Mouse (Mus musculus) c-Kit-positive CD71-positive TER-119-negative erythroid progenitor cells, embryonic 14.5 days (primary cell): ENCODE measurements around the gene Slc2a3.
"Not testable (repeated sequence)": the region's sequence is repeated elsewhere in the genome, so short reads cannot be mapped to it uniquely, and the experiment has no call there.

ENCODE experiments used
- DNase-seq: peaks from one replicate; pipeline ENCODE4 v3.0.0-alpha.2; 2013; ENCODE audit warnings: low read depth

Slc2a3 gene

GRCm38 (mm10) chr6:122707036-122707800 is 94.2 kb downstream of the Slc2a3 start, which contains the start of gene Nanog:
TSS of gene Nanog (plus strand) at chr6:122707489.
- no peak for DNase-seq

GRCm38 (mm10) chr6:122706337-122706840 is 95.1 kb downstream of the Slc2a3 start:
- DNase-seq: no peak

GRCm38 (mm10) chr6:122703706-122704105 is 97.7 kb downstream of the Slc2a3 start:
- DNase-seq: no peak

GRCm38 (mm10) chr6:122703251-122703650 is 98.2 kb downstream of the Slc2a3 start:
- DNase-seq: no peak

- no peak for DNase-seq
These were observed 98.8 kb downstream of the Slc2a3 start for GRCm38 (mm10) chr6:122702480-122703124.

- DNase-seq: no peak
These were observed 99.6 kb downstream of the Slc2a3 start for GRCm38 (mm10) chr6:122701816-122702215.

GRCm38 (mm10) chr6:122699628-122700027 is 101.8 kb downstream of the Slc2a3 start:
- not testable (repeated sequence) for DNase-seq

- no peak for DNase-seq
These were observed 106.0 kb downstream of the Slc2a3 start for GRCm38 (mm10) chr6:122695398-122695797.

- DNase-seq: no peak
These were observed 111.4 kb downstream of the Slc2a3 start for GRCm38 (mm10) chr6:122690082-122690481.

- DNase-seq: no peak
These were observed 111.9 kb downstream of the Slc2a3 start for GRCm38 (mm10) chr6:122689411-122690055.

- DNase-seq: no peak
These were observed 114.7 kb downstream of the Slc2a3 start for GRCm38 (mm10) chr6:122686709-122687108.

- DNase-seq: no peak
These were observed 118.8 kb downstream of the Slc2a3 start for GRCm38 (mm10) chr6:122682646-122683045.
